Mouse (Mus musculus) urinary bladder, postnatal 4 days (tissue): Measurements from ENCODE around the gene Tspan9.
A peak's percentile ranks its signal among the peaks of the same experiment; 100 is the strongest.

Experiments
- DNase-seq, 2 experiments: peaks; one replicate each; pipeline ENCODE4 v3.0.0; 2021 to 2022; ENCODE audit warnings: low spot score in 2 of 2

Gene Tspan9

DNA sequence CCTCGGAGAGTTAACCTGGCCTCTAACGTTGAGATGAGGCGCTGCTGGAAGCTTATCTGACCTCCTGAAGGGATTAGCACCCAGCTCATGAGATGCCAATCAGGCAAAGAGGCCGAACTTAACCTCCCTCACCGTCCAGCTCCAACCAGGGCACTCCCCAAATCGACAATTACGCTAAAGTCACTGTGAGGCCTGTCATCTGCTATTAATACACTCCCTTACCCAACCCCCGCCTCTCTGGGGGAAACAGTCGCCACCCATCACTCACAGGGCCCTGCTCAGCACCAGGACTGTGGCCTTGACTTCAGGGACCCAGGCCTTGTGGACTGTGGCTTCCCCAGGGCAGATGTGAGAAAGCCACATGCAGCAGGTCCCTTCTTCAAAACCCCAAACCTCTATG, 157.0 kb downstream of the Tspan9 start:
- DNase-seq = no peak

DNA sequence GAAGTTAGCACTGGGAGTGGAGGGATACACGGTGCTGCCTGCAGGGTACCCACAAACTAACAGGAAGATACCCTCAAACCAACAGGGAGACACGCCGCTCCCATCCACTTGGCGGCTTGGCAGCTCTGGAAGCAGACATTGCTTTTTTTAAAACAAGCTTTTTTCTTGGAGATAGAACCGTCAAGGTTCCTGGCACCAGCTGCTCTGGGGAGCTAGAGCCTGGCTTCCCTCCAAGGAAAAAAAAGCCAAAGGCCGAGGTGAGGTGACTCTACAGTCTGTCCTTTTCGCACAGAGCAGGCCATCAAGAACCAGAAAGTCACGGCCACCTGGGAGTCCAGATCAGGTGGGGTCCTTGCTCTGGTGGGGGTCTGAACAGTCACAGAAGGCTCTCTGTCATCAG, 162.2 kb downstream of the Tspan9 start:
- peak in 1 of 2 experiments; percentile 57 for DNase-seq

DNA sequence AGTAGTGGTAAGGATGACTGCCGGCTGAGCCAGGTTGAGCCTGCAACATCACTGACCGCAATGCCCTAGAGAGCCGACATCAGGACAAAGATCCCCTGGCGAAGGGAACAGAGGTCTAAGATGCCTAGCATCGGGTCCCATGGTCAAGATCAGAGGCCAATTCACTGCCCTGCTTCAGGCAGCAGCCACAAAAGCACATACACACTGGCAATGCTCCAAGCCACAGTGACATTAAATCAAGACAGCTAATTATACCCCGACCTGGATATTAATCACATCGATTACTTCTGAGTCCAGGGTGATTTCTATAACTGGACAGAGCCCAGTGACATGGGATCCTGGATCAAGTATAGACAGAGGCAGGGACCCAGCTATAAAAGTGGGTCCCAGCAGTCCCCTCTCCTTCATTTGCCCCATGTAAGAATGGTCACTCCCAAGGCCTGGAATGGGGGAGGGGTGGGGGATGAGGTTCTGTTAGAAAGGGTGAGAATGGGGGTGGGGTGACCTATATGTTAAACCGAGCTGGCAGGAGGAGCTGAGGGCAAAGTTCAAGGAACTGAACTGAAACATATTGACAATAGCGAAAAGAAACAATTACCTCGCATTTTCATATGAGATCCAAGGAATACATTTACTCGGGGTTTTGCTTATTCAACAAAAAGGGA, 162.9 kb downstream of the Tspan9 start:
- DNase-seq = no peak

DNA sequence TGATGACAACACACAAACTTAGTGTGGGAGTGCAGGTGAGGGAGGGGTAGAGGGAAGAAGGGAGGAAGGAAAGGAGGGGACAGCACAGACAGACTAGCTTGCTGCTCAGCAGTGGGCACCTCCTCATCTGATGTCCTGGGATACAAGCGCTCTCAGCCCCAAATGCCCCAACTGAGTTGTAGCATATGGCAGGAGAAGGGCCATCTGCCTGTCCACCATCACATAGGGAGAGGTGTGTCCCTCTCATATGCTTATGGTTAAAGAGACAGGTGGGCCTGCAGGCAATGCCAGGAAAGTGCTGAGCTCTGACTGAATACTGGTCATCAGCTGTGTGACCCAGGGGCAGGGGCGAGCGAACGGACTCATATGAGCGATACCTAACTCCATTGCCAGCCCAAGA, 163.6 kb downstream of the Tspan9 start:
- no peak for DNase-seq

DNA sequence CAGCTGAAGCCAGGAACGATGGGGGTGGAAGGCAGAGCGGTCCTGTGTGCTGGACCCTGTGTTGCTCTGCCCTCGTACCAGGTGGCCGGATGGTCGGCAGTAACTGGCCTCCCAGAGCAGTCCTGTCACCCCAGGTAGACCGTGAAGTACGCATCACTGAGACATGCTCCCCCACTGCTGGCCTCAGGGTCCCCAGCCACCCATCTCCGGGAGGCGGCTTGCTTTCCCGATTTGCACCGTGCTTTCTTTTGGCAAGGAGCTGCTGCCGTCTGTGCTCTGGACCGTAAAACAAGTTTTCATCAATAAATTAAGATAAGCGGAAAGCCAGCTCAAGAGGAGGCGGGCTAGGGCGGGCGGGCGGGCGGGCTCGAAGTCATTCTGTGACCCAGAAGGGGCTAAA, 164.5 kb downstream of the Tspan9 start:
- DNase-seq = no peak

DNA sequence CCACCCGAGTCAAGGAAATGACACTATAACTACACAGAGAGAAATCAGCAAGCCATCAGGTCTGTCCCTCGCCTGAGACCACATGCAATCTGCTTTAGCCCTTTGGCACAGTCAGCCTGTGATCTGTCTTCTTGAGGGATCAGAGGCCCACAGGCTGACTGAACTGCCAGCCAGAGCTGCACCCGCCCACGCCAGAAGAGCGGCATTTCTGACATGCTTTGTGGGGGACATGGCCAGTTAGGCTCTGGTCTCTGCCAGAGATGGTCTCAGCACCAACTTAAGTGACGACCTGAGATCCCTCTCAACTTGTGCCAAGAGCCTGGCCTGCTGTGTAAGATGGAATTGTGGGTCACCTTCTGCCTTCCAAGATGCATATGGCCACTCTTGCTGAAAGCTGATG, 166.7 kb downstream of the Tspan9 start:
- DNase-seq = no peak

DNA sequence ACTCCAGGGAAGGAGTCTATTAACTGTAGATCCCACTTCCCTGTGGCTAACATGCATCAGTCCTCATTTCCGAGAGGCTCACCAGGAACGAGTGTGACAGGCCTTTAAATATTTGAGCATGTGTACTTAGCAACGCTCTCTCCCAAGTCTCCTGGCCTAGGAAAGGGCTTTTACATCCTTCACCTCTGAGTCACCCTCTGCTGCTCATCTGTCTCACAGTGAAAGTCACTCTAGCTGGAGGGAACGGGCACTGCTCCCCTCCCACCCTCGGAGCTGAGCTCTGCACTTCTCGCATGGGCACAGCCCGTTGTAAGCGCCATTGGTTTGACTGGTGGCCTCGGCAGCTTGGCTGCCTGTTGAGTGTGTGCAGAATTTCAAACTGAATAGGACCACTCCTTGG, 169.4 kb downstream of the Tspan9 start:
- no peak for DNase-seq

DNA sequence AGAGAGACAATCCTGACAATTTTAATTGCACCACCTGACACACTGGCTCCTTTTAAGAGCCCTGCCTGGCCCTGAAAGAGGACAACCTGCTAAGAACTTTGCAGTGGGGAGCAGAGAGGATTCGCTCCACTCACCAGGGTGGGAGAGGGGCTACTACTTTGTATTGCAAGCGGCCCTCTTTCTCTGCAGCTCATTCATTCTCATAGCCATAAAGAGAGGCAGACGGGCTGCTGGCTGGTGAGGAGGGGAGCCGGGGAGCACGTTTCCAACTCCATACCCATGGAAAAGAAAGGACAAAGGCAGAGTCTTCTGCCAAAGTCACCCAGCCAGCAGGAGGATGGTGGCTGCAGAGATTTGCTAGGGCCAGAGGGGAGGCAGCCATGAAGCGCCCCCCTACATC, 169.8 kb downstream of the Tspan9 start:
- DNase-seq = no peak

DNA sequence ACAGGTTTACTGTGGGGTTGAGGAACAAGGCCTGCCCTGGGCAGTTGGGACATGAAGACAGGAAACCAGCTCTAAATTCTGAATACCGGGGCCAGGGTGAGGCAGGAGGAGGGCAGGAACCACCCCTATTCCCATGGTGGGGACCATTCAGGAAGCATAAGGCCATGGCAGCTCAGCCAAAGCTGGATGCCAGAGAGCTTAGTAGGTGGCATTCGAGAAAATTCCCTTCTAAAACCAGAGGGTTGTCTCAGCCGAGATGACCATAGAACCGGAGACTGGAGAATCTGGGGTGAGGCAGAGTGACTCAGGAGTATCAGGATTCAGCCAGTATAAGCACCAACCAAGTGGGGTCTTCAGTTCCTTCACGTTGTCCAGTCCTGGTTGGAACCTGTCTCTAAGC, 171.5 kb downstream of the Tspan9 start:
- DNase-seq = no peak

DNA sequence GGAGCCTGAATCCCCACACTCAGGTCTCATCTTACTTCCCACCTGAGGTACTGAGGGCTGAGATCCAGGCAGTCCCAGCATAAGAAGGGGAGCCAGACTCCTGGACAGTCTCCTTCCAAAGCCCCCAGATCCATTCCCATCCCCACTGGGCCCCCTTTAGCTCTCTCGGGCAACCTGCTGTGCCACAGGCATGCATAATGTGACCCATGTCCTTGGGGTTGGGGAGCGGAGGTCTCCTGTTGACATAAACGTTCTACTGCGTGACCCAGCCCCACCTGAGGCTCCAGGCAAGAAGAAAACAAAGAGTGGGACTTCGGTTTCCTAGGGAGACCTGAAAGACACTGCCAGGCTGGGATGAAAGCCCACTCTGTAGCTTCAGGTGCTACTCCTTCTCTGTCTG, 172.5 kb downstream of the Tspan9 start:
- no peak for DNase-seq

DNA sequence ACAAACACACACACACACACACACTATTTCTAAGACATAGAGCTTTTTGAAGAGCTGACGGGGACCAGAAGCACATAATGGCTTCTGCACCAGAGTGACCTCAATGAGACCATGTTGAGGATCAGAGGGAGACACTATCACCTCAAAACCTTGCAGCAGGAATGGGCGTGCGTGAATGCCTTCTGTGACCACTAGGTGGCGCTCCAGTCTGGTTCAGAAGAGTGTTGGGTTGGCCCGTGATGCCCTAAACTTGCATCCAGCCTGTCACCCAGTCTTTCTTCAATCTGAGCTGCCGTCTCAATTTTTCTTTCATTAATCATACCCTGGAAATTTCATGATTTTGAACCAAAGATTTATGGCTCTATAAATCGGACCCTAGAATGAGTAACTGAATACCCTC, 173.3 kb downstream of the Tspan9 start:
- peak; percentile 67 to 85 for DNase-seq

DNA sequence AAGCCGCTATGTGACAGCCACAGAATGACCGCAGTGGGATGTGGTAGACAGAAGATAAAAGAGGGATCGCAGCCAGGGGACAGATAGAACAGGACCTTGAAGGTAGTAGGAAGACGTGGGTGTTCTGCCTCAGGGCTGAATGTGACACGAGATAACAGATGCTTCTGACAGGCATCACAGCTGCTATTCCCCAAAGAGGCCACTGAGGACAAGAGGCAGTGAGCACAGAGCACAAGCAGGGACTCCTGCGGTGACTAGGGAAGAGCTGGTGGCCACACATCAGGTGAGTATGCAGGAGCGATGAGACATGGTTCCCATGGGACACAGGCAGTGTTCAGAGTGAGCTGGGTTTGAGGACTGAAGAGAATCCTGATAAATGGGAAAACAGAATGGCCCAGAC, 173.7 kb downstream of the Tspan9 start:
- DNase-seq = no peak

DNA sequence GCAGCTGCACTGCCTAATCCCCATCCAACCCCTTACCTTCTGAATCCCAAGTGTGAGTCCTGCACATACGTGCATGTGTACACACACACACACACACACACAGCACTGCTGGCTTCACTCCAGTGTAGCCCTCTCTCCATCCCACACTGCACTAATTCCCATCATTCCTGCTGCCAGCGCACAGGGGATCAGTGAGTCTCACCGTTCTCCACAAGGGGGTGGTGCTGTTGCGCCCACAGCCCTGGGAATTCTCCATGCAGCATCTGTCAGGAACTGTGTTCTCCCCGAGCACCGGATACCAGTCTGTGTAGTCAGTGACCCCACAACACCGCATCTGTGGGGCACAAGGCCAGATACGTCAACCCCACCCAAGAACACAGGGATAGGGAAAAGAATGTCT, 177.9 kb downstream of the Tspan9 start:
- DNase-seq = no peak

DNA sequence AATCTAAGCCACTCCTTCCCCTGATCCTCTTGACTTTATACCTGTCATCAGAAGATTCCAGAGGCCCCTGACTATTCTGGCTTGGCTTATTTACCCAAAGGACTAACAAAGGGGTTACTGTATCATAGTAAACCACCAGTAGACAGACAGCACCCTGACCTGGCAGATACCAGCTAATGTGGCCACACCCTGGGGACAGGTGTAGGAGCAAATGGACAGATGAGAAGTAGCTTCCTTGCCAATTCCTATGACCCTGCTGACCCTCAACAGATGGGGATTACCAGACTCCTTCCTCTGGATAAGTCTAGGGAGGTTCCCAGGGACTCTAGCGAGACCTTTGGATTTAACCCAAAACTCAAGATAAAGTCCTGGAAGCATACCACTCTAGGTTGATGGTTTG, 183.2 kb downstream of the Tspan9 start:
- no peak for DNase-seq

DNA sequence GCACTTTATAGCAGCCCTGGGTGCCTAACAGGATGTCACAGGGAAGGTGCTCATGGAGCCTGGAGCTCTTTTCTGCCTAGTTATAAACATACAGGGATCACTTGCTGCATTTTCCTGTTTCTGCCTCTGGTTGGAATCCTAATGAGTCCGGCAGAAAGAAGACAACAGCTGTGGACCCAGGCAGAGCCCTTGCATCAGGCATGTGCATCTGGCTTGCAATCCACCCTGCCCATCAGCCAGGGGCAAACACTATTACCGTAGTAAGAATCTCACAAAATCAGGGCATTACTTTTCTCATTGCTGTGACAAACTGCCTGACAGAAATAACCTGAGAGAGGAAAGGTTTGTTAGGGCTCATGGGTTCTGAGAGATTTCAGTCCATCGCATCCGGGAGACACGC, 187.2 kb downstream of the Tspan9 start:
- no peak for DNase-seq

DNA sequence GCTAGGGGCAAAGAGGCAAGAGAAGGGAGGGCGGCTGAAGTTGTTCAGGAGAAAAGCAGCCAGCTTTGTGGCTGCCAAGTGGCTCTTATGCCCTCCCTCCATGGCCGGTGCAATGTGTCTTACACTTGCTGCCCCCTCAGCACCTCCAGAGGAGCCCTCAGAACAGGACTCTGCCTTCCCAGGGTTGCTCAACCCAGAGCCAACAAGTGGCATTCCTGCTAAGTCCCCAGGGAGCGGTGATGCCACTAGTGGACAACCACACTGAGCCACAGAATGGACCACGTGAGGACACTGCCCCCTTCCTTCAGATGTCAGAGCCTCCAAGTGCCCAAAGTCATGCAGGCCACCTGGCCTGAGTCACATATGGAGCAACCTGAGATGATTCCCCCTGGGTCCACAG, 190.3 kb downstream of the Tspan9 start:
- DNase-seq = no peak

DNA sequence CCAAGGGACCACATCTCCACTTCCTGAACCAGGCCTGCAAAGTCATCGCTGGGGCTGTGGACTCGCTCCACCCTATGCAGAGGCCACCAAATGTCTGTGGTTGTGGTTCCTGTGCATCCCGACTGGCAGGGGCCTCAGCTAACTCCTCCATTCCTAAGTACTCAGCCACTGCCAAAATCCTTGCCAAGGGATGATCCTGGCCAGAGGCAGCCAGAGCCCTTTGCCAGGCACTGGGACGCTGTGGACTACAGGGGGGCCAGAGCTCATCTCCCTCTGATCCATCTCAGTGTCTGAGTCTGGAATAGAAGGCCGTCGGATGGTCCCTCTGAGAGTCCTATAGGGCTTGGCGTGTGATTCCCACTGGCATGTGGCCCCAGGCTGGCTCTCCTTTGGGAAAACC, 193.5 kb downstream of the Tspan9 start:
- no peak for DNase-seq

DNA sequence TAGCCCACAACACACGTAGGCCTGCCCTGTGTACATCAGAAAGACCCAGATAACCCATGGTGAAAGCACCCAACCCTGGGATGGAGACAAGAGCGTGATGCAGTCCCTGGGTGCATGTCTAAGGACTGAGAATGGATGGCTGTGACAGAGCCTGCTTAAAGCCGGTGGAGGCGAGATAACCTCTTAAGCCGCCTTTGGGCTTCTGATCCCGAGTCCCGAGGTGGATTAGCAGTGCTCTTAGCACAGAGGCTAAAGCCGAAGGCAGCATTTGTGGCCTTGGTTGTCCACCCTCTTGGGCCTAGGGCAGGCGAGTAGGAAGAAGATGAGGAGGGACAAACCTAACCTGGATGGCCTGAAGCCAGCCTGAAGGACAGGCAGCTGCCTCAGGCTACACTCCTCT, 194.7 kb downstream of the Tspan9 start:
- DNase-seq = no peak

DNA sequence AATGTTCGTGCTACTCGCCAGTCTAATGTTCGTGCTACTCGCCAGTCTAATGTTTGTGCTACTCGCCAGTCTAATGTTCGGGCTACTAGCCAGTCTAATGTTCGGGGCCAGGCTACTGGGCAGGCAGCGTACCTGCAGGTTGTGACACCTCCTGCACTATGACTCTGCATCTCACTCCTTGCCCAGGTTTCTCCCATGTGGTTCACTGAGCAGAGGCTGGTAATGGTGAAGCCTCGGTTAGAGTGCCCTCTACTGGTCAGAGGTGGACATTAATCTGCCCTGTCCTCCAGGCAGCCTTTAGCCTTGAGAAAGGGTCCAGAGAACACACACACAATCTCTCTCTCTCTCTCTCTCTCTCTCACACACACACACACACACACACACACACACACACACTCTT, 197.7 kb downstream of the Tspan9 start:
- peak; percentile 55 to 74 for DNase-seq

DNA sequence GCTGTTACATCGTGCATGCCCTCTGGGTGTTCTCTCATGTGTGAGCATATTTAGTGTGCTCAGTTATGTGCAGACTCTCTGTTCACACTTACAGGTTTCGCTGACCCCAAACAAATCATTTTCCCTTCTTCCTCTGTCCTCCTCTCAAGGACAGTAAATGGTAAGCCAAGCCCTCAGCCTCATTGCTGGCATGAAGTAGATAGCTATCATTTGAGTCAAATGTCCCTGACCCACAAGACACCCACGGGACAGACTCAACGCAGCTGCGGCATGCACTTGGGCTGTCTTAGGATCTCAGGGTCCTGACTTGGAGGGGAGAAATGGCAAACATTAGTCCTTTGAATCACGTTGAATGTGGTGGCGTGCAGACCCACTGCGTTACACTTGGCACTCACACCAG, 201.0 kb downstream of the Tspan9 start:
- DNase-seq = no peak

DNA sequence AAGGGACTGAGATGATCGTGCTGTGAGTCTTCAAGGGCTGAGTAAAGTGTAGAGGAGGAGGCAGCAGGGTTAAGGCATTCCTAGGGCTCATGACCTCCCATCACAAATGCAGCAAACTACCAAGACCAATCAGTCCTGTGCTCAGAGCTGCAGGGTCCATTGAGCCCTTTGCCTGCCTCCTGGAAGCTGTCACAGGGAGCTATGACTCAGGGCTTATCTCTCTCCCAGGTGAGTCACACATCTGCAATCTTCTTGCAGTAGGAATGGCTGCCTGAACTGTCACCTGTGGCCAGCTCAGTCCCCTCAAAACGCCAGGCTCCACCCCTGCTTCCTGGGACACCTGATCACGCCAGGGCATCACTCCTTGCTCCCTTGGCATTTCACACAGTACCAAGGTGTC, 208.3 kb downstream of the Tspan9 start:
- no peak for DNase-seq

DNA sequence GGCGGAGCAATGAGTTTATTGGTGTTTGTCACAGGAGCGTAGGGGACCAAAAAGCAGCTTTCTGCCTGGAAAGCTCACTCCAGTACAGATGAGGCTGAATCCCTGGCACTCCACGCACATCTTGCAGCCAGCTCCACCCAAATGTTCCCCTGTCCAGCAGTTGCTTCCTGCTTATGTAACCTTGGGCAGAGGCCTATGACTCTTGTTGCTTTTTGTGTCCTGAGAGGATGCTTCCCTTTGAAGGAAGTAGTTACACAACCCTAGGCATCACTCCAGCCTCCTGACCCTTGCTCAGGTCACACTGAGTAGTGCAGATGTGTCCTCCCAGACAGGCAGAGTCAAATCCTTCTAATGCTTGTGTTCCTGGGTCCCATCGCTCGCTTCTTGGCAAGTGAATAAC, 209.6 kb downstream of the Tspan9 start:
- DNase-seq = no peak

DNA sequence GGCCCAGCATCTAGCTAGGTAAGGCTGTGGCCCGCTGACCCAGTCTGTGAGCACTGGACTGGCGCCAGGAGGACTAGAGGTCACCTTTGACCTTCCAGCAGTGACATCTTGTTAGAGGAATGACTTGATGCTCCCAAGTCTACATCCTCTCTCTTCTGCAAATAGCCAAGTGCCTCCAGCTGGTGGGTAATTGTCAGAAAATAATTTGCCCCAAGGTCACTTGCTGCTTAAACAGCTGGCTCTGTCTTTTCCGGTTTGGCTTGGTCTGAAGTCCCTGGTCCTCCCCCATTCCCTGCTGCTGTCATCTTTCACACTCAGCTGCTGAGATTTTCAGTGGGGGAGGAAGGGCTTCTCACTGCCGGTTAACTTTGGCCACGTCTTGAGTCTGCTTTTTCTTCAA, 210.7 kb downstream of the Tspan9 start:
- DNase-seq = no peak

DNA sequence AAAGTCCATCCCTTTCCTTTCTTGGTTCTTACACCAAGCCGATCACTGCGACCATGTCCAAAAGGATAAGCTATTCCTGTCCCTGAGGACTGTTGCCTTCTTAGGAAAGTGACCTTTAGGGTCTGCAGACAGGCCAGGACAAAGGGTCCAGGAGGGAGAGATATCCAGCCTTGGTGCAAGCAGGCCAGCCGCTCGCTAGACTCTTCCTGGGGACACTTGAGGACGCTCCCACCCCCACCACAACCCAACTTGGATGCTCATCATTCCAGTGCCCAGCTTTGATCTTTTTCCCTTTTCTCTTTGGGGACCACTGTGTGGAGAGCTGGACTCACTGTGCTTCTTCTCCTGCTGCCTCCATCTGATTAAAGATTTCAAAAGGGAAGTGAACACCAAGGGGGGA, 214.7 kb downstream of the Tspan9 start:
- DNase-seq = no peak

DNA sequence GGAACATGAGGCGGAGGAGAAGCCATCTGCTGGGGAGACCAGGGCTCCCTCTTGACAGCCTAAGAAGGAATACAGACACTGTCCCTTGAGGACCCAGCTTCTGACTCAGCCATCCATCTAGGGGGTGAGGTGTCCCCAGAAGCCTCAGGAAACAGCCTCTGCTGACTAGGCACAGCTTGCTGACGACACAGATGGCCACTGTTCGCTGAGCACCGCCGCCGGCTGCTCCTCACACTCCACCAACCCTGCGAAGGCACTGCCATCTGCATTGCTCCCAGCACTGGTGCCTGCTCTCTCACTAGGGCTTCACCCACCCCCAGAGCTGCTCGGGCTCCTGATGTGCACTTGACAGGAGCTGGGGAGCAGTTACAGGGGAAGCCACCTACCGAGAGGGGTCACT, 217.5 kb downstream of the Tspan9 start:
- DNase-seq = no peak
